Mouse (Mus musculus) hindbrain, embryonic 16.5 days (tissue): ENCODE measurements at regions not wholly inside any gene's neighbourhood (a gene's known extent, or its start where the extent isn't known, plus 50 kb on each side); places are given as distances from the start of the nearest gene placed in this dataset.
A peak's percentile ranks its signal among the peaks of the same experiment; 100 is the strongest.

Experiments used
- ATAC-seq: fragments of 200-750 bp; cut with Nextera tagmentation; 2 replicates; pipeline ENCODE4 v1.8.0; 2017; ENCODE audit warnings: moderate TSS enrichment, moderate library complexity
- H3K27ac ChIP-seq: fragments of 300-500 bp; sonication (generic); 2 replicates; pipeline ENCODE4 v1.5.1; 2014; ENCODE audit warnings: low read depth, mild to moderate bottlenecking, control low read depth, low read length, moderate library complexity
- H3K27me3 ChIP-seq: fragments of 300-500 bp; sonication (generic); replicated peaks from 2 replicates; pipeline ENCODE4 v1.6.1; 2014; ENCODE audit warnings: low read length; ENCODE audit not compliant: control insufficient read depth, insufficient read depth
- H3K36me3 ChIP-seq: fragments of 300-500 bp; sonication (generic); 2 replicates; pipeline ENCODE4 v1.6.1; 2014; ENCODE audit warnings: mild to moderate bottlenecking, low read length, moderate library complexity, mixed read lengths; ENCODE audit not compliant: control insufficient read depth, insufficient read depth
- H3K4me1 ChIP-seq: fragments of 300-500 bp; sonication (generic); 2 replicates; pipeline ENCODE4 v1.6.1; 2014; ENCODE audit warnings: low read depth, low read length; ENCODE audit not compliant: control insufficient read depth, insufficient read depth
- H3K4me2 ChIP-seq: fragments of 300-500 bp; sonication (generic); 2 replicates; pipeline ENCODE4 v1.6.1; 2014; ENCODE audit warnings: mild to moderate bottlenecking, low read length, control low read depth, moderate library complexity
- H3K4me3 ChIP-seq: fragments of 300-500 bp; sonication (generic); 2 replicates; pipeline ENCODE4 v1.5.1; 2014; ENCODE audit warnings: mild to moderate bottlenecking, low read length, control low read depth, moderate library complexity
- H3K9ac ChIP-seq: fragments of 300-500 bp; sonication (generic); 2 replicates; pipeline ENCODE4 v1.6.1; 2014; ENCODE audit warnings: low read depth, mild to moderate bottlenecking, control low read depth, low read length, moderate library complexity
- H3K9me3 ChIP-seq: fragments of 300-500 bp; sonication (generic); 2 replicates; pipeline ENCODE4 v1.6.1; 2014; ENCODE audit warnings: mild to moderate bottlenecking, low read length, moderate library complexity; ENCODE audit not compliant: control insufficient read depth
- WGBS: fragments of 180-500 bp; shearing (Covaris S2); extraction: QIAGEN DNeasy Blood & Tissue Kit; methylation state at CpG from one replicate; pipeline ENCODE4 v1.1.7; 2014; 5-methylcytosine and 5-hydroxymethylcytosine counted together

- no peak overlapping the region for H3K27ac ChIP-seq
- H3K36me3 ChIP-seq, result no peaks in the 10 kb centered on the region
- H3K9me3 ChIP-seq, result peaks cover 5% of the 10 kb centered on the region
- 92% methylated on average over 7 of the region's 7 CpGs for WGBS
- no peak overlapping the region for H3K4me3 ChIP-seq
- ATAC-seq, result no peak
- no peaks in the 10 kb centered on the region for H3K27me3 ChIP-seq
- no peak overlapping the region for H3K4me2 ChIP-seq
- H3K9ac ChIP-seq, result no peak overlapping the region
- H3K4me1 ChIP-seq, result no peaks in the 10 kb centered on the region
Observed at GRCm38 (mm10) chr3:53393945-53394344, 69.2 kb downstream of the Nhlrc3 start.

- no peak overlapping the region for H3K9ac ChIP-seq
- H3K4me2 ChIP-seq, result no peak overlapping the region
- no peaks in the 10 kb centered on the region for H3K4me1 ChIP-seq
- H3K27ac ChIP-seq, result no peak overlapping the region
- no peaks in the 10 kb centered on the region for H3K36me3 ChIP-seq
- peak; percentile 73 for ATAC-seq
- no peak overlapping the region for H3K4me3 ChIP-seq
- no peaks in the 10 kb centered on the region; the same call in 1 of the 2 replicates for H3K9me3 ChIP-seq
- H3K27me3 ChIP-seq, result no peaks in the 10 kb centered on the region
- WGBS, result 53% methylated on average over 14 of the region's 14 CpGs
Observed at GRCm38 (mm10) chr3:53381704-53382581, 81.2 kb downstream of the Nhlrc3 start.

GRCm38 (mm10) chr3:53379519-53380181 lies 83.5 kb downstream of the Nhlrc3 start:
- no peak for ATAC-seq
- H3K9me3 ChIP-seq, result no peaks in the 10 kb centered on the region
- 77% methylated on average over 4 of the region's 4 CpGs for WGBS
- no peaks in the 10 kb centered on the region for H3K4me1 ChIP-seq
- H3K27ac ChIP-seq, result no peak overlapping the region
- H3K36me3 ChIP-seq, result no peaks in the 10 kb centered on the region
- H3K4me2 ChIP-seq, result no peak overlapping the region
- no peak overlapping the region for H3K9ac ChIP-seq
- no peak overlapping the region for H3K4me3 ChIP-seq
- H3K27me3 ChIP-seq, result no peaks in the 10 kb centered on the region

- no peak overlapping the region for H3K4me2 ChIP-seq
- peaks cover 3% of the 10 kb centered on the region; the same call in 1 of the 2 replicates for H3K4me1 ChIP-seq
- H3K9me3 ChIP-seq, result no peaks in the 10 kb centered on the region
- no peak for ATAC-seq
- H3K4me3 ChIP-seq, result no peak overlapping the region
- WGBS, result 83% methylated on average over 3 of the region's 3 CpGs
- H3K27me3 ChIP-seq, result no peaks in the 10 kb centered on the region
- H3K9ac ChIP-seq, result no peak overlapping the region
- H3K27ac ChIP-seq, result no peak overlapping the region
- no peaks in the 10 kb centered on the region for H3K36me3 ChIP-seq
Observed at GRCm38 (mm10) chr3:53376864-53377447, 86.2 kb downstream of the Nhlrc3 start.

DNA sequence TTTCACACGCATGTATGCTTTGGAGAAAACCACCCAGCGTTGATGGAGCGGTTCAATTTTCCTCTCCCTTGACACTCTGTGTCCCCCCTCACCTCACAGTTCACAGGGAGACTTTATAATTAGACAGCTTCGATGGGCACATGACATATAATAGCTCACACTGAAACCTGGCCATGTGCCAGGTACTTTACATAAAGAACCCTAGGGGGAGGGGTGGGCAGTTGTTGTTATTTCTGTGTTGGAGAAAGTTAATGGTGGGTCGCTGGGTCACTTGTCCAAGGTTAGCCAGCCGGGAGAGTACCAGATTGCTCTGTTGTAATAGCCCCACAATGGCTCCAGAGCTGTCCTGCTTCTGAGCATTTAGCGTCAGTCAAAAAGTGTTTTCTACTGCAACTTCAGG lies 90.2 kb downstream of the Nhlrc3 start:
- H3K27me3 ChIP-seq, result no peaks in the 10 kb centered on the region
- no peaks in the 10 kb centered on the region for H3K36me3 ChIP-seq
- H3K4me3 ChIP-seq, result no peak overlapping the region
- peak; percentile 48; the same call in 1 of the 2 replicates for ATAC-seq
- peaks cover 2% of the 10 kb centered on the region; the same call in 1 of the 2 replicates for H3K9me3 ChIP-seq
- no peak overlapping the region for H3K4me2 ChIP-seq
- WGBS, result 24% methylated on average over 7 of the region's 7 CpGs
- H3K27ac ChIP-seq, result no peak overlapping the region
- H3K4me1 ChIP-seq, result peaks cover 3% of the 10 kb centered on the region; the same call in 1 of the 2 replicates
- H3K9ac ChIP-seq, result no peak overlapping the region

DNA sequence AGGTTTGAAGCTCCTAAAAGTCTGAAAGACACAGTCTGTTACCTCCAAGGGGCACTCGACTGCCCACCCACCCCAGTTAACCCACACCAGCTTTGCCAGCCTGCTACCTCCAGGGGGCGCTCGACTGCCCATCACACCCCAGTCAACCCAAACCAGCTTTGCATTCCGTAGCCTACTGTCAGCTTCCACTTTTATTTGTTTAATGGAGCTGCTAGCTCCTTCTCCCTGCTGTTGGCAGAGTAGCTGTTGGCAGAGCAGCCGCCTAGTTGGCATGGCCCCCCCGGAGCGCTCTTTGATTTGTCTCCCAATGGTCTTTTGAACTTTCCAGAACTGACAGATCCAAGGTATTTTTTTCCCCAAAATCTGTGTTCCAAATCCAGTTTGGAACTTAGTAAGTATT lies 91.2 kb downstream of the Nhlrc3 start:
- H3K4me2 ChIP-seq, result no peak overlapping the region
- no peak overlapping the region for H3K27ac ChIP-seq
- H3K4me1 ChIP-seq, result peaks cover 3% of the 10 kb centered on the region; the same call in 1 of the 2 replicates
- WGBS, result 61% methylated on average over 7 of the region's 7 CpGs
- ATAC-seq, result no peak
- no peaks in the 10 kb centered on the region for H3K27me3 ChIP-seq
- peaks cover 2% of the 10 kb centered on the region; the same call in 1 of the 2 replicates for H3K9me3 ChIP-seq
- H3K4me3 ChIP-seq, result no peak overlapping the region
- H3K9ac ChIP-seq, result no peak overlapping the region
- H3K36me3 ChIP-seq, result no peaks in the 10 kb centered on the region

- 94% methylated on average over 4 of the region's 4 CpGs for whole genome bisulfite sequencing
- H3K36me3 ChIP-seq, result no peaks in the 10 kb centered on the region
Observed at GRCm38 (mm10) chr3:53361202-53361601, 101.9 kb downstream of the Nhlrc3 start.

DNA sequence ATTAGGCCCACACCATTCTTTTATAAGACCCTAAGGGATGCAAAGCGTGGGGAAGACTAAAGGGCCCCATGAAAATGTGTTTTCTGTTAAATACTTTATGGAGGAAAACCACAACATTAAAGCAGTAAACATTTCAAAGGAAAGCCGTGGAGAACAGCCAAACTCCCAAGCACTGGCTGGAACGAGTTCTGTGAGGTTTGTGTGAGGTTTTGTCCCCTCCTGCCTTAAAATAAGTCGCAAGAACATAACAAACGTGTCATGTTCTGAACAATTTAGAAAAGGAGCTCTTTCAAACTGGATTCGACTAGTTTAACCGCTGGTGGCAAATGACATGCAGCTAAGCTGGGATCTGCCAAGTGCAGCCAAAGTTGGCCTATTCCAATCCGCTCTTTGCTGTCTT lies 109.4 kb downstream of the Nhlrc3 start:
- Histone ChIP-seq H3K4me1 (no peaks in the 10 kb centered on the region), H3K4me3 (no peak overlapping the region), H3K9me3 (peaks cover 2% of the 10 kb centered on the region), H3K9ac (no peak overlapping the region), H3K36me3 (no peaks in the 10 kb centered on the region), H3K4me2 (no peak overlapping the region), H3K27ac (no peak overlapping the region), H3K27me3 (no peaks in the 10 kb centered on the region)
- 0 out of 2 replicates have a peak, but pooled peaks have one; percentile 30 for ATAC-seq
- WGBS, result 45% methylated on average over 8 of the region's 8 CpGs

More at GRCm38 (mm10) chr3:53361202-53361601, 101.9 kb downstream of the Nhlrc3 start:
- Histone ChIP-seq H3K4me3 (no peak overlapping the region), H3K27ac (no peak overlapping the region), H3K4me1 (no peaks in the 10 kb centered on the region), H3K4me2 (no peak overlapping the region), H3K9ac (no peak overlapping the region), H3K27me3 (no peaks in the 10 kb centered on the region), H3K9me3 (peaks cover 2% of the 10 kb centered on the region; the same call in 1 of the 2 replicates)
- ATAC-seq, result no peak

DNA sequence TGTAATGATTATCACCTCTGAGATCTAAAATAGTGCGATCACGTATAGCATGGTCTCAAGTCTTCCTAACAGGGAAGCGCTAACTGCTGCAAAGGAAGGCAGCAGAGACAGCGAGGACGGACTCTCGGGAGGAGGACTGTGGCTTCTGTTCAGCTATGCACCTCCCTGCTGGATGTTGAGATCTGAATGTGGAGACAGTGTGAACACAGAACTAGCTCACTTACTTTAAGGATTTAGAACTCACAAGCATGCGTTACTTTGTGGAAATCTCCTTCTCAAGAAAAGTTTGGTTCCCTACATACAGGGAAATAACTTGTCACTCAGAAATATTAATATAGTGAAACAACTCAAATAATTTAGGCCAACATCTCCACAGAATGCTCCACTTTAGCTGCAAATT lies 109.8 kb downstream of the Nhlrc3 start:
- Histone ChIP-seq H3K4me1 (no peaks in the 10 kb centered on the region), H3K4me3 (no peak overlapping the region)
- WGBS, result 68% methylated on average over 7 of the region's 7 CpGs

More for the DNA sequence above, 109.8 kb downstream of the Nhlrc3 start:
- no peaks in the 10 kb centered on the region for H3K27me3 ChIP-seq
- H3K4me2 ChIP-seq, result no peak overlapping the region
- no peaks in the 10 kb centered on the region for H3K36me3 ChIP-seq
- H3K9me3 ChIP-seq, result peaks cover 2% of the 10 kb centered on the region
- H3K9ac ChIP-seq, result no peak overlapping the region
- no peak for ATAC-seq
- no peak overlapping the region for H3K27ac ChIP-seq
